Mouse (Mus musculus): ENCODE measurements around the gene Wdr76.
"Not testable (repeated sequence)": the region's sequence is repeated elsewhere in the genome, so short reads cannot be mapped to it uniquely, and the experiment has no call there.

GRCm38 (mm10) chr2:121472783-121473182 is 33.7 kb upstream of the Wdr76 start:
- TF ChIP-seq CEBPB (IDR thresholded peaks at IDR 0.05; ENCODE audit: insufficient read depth, poor library complexity, severe bottlenecking); POLR2A (IDR thresholded peaks at IDR 0.05; ENCODE audit: insufficient read length, low read depth); POLR2AphosphoS2 (IDR thresholded peaks at IDR 0.05; ENCODE audit: insufficient read length, low read depth); USF1 (IDR thresholded peaks at IDR 0.05; ENCODE audit: low read depth); MAX (IDR thresholded peaks at IDR 0.05; ENCODE audit: low read depth); TCF12 (IDR thresholded peaks at IDR 0.05; ENCODE audit: insufficient read depth, poor library complexity, severe bottlenecking); E2F4 (IDR thresholded peaks at IDR 0.05; ENCODE audit: insufficient read depth); MYOG (IDR thresholded peaks at IDR 0.05; ENCODE audit: control insufficient read depth in 1 of 3, insufficient read depth in 1 of 3, insufficient read length in 2 of 3, low read depth in 2 of 3); TCF3 (IDR thresholded peaks at IDR 0.05; ENCODE audit: insufficient read length, low read depth); SRF (IDR thresholded peaks at IDR 0.05; ENCODE audit: control insufficient read depth, insufficient read length, low read depth); REST (IDR thresholded peaks at IDR 0.05; ENCODE audit: insufficient read depth, insufficient read length): not testable (repeated sequence)
